Mouse (Mus musculus) cerebellum, adult 2 months (tissue): ENCODE results near the gene Moxd2. TPM values are rescaled to one million over a fixed set of nuclear protein-coding genes. Genes with fewer than 3 reads are reported as not detected.

Experiments
- DNase-seq, 2 experiments: peaks; one replicate each; pipeline ENCODE4 v3.0.0; 2021
- H3K27ac ChIP-seq: fragments of 200-500 bp; 2 replicates; pipeline ENCODE4 v1.5.1; 2012; ENCODE audit warnings: low read length, control low read depth, inconsistent platforms; ENCODE audit not compliant: insufficient read depth
- H3K27me3 ChIP-seq: fragments of 200-500 bp; 2 replicates; pipeline ENCODE4 v1.6.1; 2012; ENCODE audit warnings: inconsistent platforms, mild to moderate bottlenecking, low read length, moderate library complexity; ENCODE audit not compliant: control insufficient read depth, insufficient read depth
- H3K4me1 ChIP-seq: fragments of 200-500 bp; 2 replicates; pipeline ENCODE4 v1.6.1; 2011; ENCODE audit warnings: low read length; ENCODE audit not compliant: control insufficient read depth, insufficient read depth
- H3K4me3 ChIP-seq: fragments of 200-500 bp; replicated peaks from 2 replicates; pipeline ENCODE3; 2011; ENCODE audit warnings: mild to moderate bottlenecking, low read depth, low read length, control low read depth; ENCODE audit not compliant: insufficient read depth
- CTCF ChIP-seq: fragments of 200-500 bp; IDR thresholded peaks from 2 replicates; pipeline ENCODE4 v1.5.1; 2011; ENCODE audit warnings: low read depth, mild to moderate bottlenecking, control low read depth, low read length, moderate library complexity, borderline replicate concordance; ENCODE audit not compliant: insufficient read depth
- POLR2A ChIP-seq: fragments of 200-500 bp; IDR thresholded peaks from 2 replicates; pipeline ENCODE4 v1.6.1; 2011; ENCODE audit warnings: low read length, control low read depth, borderline replicate concordance; ENCODE audit not compliant: insufficient read depth
- WGBS: fragments of 180-500 bp; shearing (Covaris S2); methylation state at CpG from one replicate; pipeline ENCODE4 v1.1.7; 2018; 5-methylcytosine and 5-hydroxymethylcytosine counted together
- polyA plus RNA-seq: library from polyadenylated mRNA; depleted of rRNA; stranded (reverse); fragments of >200 nt; gene quantifications from 2 replicates; pipeline ENCODE4 v1.2.3, GENCODE M21; 2012; rRNA removed

Gene Moxd2
- polyA plus RNA-seq: not detected in 2 replicates

DNA sequence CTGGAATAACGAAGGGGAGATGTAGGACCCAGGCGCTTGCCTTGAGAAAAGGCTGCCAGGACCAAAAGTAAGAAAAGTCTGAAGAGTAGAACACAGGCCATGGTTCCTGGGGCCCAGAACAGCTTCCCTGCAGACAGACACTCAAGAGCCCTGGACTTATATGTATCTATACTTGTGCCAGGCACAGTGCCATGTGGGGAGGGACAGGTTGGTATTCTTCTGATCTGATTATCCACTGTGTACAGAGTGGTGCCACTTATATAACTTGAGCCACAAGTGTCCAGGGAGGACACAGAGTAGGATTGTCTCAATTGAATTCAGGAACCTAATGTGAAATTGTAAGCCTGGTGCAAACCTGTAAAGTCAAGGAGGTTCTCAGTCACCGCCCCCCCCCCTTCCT lies at the start of gene Moxd2:
Gene Moxd2, minus strand, starts transcription at position 101 of the 400 bp plus-strand sequence.
- 86% methylated on average over 3 of the region's 3 CpGs for WGBS
- no peaks in the 10 kb centered on the region for H3K4me1 ChIP-seq
- H3K27me3 ChIP-seq: no peaks in the 10 kb centered on the region
- TF ChIP-seq POLR2A (no peak), CTCF (no peak)
- H3K4me3 ChIP-seq: no peak within 1 kb of the TSS
- no peak within 1 kb of the TSS for H3K27ac ChIP-seq
- DNase-seq: no peak

DNA sequence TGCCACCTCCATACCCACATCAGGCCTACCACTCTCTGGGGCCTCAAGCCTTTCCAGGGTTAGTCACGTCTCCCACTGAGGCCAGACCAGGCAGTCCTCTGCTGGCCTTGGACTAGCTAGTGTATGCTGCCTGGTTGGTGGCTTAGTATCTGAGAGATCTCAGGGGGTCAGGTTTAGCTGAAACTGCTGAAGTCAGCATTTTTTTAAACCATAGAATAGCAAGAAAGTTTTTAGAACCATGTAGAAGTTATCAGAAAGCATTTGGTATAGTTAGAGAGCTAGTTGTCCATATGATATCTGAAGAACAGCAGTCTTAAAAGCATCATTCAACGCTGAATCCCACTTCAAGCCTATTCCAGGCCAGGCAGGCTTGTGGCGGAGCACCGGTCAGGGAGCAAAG lies 32.7 kb upstream of the Moxd2 start:
- TF ChIP-seq POLR2A: no peak
- TF ChIP-seq CTCF: no peak
- no peaks in the 10 kb centered on the region for H3K27me3 ChIP-seq
- no peaks in the 10 kb centered on the region for H3K4me1 ChIP-seq
- WGBS: 82% methylated on average over 4 of the region's 4 CpGs
- no peak for DNase-seq
- no peak overlapping the region for H3K4me3 ChIP-seq
- no peak overlapping the region for H3K27ac ChIP-seq

DNA sequence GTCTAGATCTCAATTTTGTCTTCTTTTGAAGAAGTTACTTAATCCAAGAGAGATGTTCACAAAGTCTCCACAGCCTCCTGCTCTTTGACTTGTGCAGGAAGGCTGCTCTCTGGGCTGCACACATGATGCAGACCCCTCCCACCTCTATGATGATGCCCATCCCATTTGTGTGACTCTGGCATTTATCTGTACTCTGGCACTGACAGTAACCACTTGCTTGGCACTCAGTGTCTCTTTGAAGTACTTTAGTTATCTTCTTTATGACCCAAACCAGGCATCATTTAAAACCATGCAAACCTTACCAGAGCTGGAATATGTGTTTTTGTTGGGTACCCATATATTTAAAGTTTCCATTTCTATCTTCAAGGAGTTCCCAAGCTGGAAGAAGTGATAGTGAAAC lies 13.0 kb upstream of the Moxd2 start, which contains the start of gene Prss58:
Gene Prss58, minus strand, starts transcription at position 101 of the 400 bp plus-strand sequence.
- Histone ChIP-seq H3K4me3 (no peak within 1 kb of the TSS), H3K27me3 (no peaks in the 10 kb centered on the region), H3K4me1 (no peaks in the 10 kb centered on the region), H3K27ac (no peak within 1 kb of the TSS)
- TF ChIP-seq CTCF: no peak
- no peak for TF ChIP-seq POLR2A
- no peak for DNase-seq

DNA sequence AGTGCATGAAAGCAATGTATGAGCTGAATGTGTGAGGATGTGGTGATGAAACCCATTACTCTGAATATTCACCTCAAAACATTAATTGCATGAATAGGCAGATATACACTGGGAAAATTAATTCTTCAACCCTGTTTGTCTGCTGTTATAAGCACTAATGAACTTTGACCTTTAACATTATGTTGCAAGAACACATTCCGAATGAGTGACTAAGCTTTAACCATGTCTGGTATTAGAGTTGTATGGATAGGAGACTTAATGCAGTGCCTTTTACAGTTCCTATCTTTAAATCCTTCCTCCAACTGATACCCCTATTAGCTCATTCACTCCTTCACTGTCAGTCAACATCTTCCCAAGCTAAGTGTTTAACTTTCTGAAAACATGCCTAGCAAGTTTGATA lies 7.4 kb upstream of the Moxd2 start:
- TF ChIP-seq POLR2A (no peak), CTCF (no peak)
- no peak overlapping the region for H3K27ac ChIP-seq
- no peak for DNase-seq
- no peak overlapping the region for H3K4me3 ChIP-seq
- WGBS: 82% methylated on average over 1 of the region's 1 CpGs
- no peaks in the 10 kb centered on the region for H3K4me1 ChIP-seq
- no peaks in the 10 kb centered on the region for H3K27me3 ChIP-seq

DNA sequence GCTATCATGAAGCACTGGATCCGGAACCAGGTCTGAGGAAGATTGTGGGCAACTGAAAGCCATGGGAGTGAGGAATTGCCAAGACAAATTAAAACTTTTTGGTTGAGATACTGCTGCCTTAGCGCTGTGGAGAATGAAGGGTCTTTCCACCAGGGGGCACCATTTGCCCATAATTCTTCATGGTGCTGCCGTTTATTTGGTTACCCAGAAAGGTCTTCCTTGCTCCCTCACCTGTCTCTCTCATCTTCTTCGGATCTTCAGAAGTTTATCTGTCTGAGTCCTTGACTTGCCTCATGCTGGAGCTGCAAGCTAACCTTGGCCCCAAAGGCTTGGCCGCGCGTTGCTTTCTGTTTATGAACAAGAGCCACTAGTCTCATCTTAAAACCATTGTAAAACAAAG lies 6.3 kb upstream of the Moxd2 start:
- Histone ChIP-seq H3K4me3 (no peak overlapping the region), H3K27me3 (no peaks in the 10 kb centered on the region), H3K27ac (no peak overlapping the region), H3K4me1 (no peaks in the 10 kb centered on the region)
- no peak for DNase-seq
- WGBS: 39% methylated on average over 7 of the region's 7 CpGs
- TF ChIP-seq POLR2A (no peak), CTCF (no peak)

DNA sequence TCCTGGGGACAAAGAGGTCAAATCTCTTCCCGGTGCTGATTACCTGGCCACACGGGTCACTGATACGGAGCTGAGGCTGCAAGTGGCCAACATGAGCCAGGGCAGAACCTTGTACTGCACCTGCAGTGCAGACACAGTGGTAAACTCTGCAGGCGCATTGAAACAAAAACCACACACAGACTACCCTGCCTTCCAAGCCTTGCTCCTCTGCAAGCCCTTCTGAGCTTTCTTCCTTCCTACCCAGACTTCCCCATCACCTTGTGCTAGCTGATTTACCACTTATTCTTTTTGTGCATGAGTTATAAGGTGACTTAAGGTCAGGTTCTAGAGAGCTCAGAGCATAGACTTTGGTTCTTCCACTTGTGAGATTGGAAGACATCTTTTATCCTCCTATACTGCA lies 4.5 kb upstream of the Moxd2 start:
- 80% methylated on average over 4 of the region's 4 CpGs for WGBS
- TF ChIP-seq CTCF: no peak
- TF ChIP-seq POLR2A: no peak

DNA sequence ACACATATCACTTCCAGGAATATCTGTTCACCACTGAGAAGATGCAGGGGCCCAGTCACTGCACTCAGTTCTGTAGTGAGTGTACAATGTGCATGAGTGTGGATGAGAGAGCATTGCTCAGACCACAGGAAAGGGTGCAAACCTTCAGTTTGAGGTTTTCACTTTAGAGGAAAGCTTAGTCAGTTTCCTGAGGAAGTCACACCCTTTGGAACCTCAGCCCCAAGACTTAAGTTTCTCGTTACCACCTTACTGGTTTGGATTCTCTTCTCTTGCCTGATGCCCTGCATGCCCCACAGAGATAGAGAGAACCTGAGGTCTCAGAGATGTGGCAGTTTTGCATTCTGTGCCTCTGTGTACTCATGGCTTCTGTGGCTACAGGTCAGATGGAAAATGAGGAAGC lies 3.7 kb upstream of the Moxd2 start:
- no peaks in the 10 kb centered on the region for H3K4me1 ChIP-seq
- 70% methylated on average over 1 of the region's 1 CpGs for WGBS
- no peak for DNase-seq
- no peak for TF ChIP-seq CTCF
- no peak for TF ChIP-seq POLR2A
- H3K4me3 ChIP-seq: no peak overlapping the region
- no peak overlapping the region for H3K27ac ChIP-seq
- H3K27me3 ChIP-seq: no peaks in the 10 kb centered on the region

More for the DNA sequence above, 4.5 kb upstream of the Moxd2 start:
- Histone ChIP-seq H3K27ac (no peak overlapping the region), H3K4me3 (no peak overlapping the region), H3K4me1 (no peaks in the 10 kb centered on the region), H3K27me3 (no peaks in the 10 kb centered on the region)
- DNase-seq: no peak

DNA sequence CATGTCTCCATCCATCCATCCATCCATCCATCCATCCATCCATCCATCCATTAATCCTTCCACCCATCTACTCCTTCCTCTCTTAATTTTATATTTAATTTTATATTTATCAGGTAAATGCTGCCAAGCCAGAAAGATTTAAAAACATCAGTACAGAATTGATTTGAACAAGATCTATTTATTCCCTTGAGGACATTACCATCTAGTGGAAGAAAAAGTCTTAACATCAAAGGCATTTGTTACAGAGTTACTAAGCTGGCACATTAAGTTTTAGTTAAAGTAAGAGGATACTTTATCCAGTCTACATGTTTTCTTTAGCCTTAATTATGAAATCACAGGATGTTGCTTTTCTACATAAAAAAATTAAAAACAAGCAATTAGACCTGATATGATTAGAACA lies 42.0 kb downstream of the Moxd2 start:
- no peaks in the 10 kb centered on the region for H3K27me3 ChIP-seq
- H3K4me3 ChIP-seq: no peak overlapping the region
- H3K27ac ChIP-seq: no peak overlapping the region
- TF ChIP-seq POLR2A (no peak), CTCF (no peak)
- DNase-seq: no peak
- H3K4me1 ChIP-seq: no peaks in the 10 kb centered on the region

Other genes starting within 250 kb of the Moxd2 start
- gene Prss58, start 12.9 kb upstream of the Moxd2 start, polyA plus RNA-seq: not detected in 2 replicates
- gene 1700074P13Rik, start 53.1 kb upstream of the Moxd2 start, polyA plus RNA-seq: not detected in 2 replicates
- not detected in 2 replicates for gene Gm4744, start 64.4 kb upstream of the Moxd2 start, polyA plus RNA-seq
- gene 1810009J06Rik, start 77.3 kb upstream of the Moxd2 start, polyA plus RNA-seq: not detected in 2 replicates
- gene Gm2663, start 112.0 kb upstream of the Moxd2 start, polyA plus RNA-seq: not detected in 2 replicates
- 0.05 TPM in 1 of 2 replicates, not detected in the other for gene 2210010C04Rik, start 148.0 kb upstream of the Moxd2 start, polyA plus RNA-seq